25 mouse cellular contexts compared by ENCODE assay signal in genomic region chr15:78165292-78165691, GRCm38 (mm10). TPM values are rescaled to one million over a fixed set of nuclear protein-coding genes. Genes with fewer than 3 reads are reported as not detected.
A peak's percentile ranks its signal among the peaks of the same experiment; 100 is the strongest.
DNase-seq lines count a peak whose midpoint lies in the region; ATAC-seq and TF ChIP-seq lines count a peak whose summit lies in the region.
"Had no signal": no experiment of that assay in that cellular context is flagged by ENCODE, and none has a peak within 500 bp of the region (broad histone marks: within the 10 kb centered on the region; RNA-seq: fewer than 3 reads in every experiment).

No protein-coding gene starts in this region.

- peaks cover 41% of the 10 kb centered on the region for H3K36me3 ChIP-seq in hindbrain, embryonic 13.5 days
- peaks cover 86% of the 10 kb centered on the region for H3K36me3 ChIP-seq in hindbrain, embryonic 10.5 days
- peaks cover 53 to 80% of the 10 kb centered on the region in 2 experiments for H3K36me3 ChIP-seq in CH12.LX (replicated peaks in 1 of 2; ENCODE audit: control insufficient read depth in 1 of 2, insufficient read depth in 1 of 2, low read length in 1 of 2)

- no peak for TF ChIP-seq CTCF in CH12.LX (conservative IDR thresholded peaks at IDR 0.05 in 1 of 2, IDR thresholded peaks at IDR 0.05 in 1 of 2; ENCODE audit: low read depth in 2 of 2, low read length in 2 of 2)

- no peak for DNase-seq in hindbrain, embryonic 10.5 days (ENCODE audit: low spot score)
- DNase-seq in A20 (ENCODE audit: low read depth, low spot score): peak; percentile 83
- DNase-seq in CH12.LX (ENCODE audit: extremely low read depth): peak; percentile 71
- DNase-seq in spleen, adult 18-20 months: peak; percentile 38 to 66
- no peak for DNase-seq in urinary bladder, postnatal 36 days (ENCODE audit: low spot score in 2 of 2)
- no peak for DNase-seq in ovary, postnatal 36 days (ENCODE audit: low spot score)
- DNase-seq: adrenal gland, postnatal 36 days; cerebellum, adult 2 months; cerebellum, postnatal 10 days; gastrocnemius, postnatal 10 days; heart, adult 2 months had no signal

- no peak for ATAC-seq in hindbrain, embryonic 13.5 days (ENCODE audit: low FRiP score)
- ATAC-seq in inflammation-experienced regulatory T-cells, adult 6 months: no peak
- ATAC-seq: activated CD4-positive, CD25-positive, alpha-beta regulatory T cell, adult 4 months; CD4-positive, CD25-positive, alpha-beta regulatory T cell, adult 4 months; forebrain, embryonic 15.5 days; hindbrain, embryonic 16.5 days; Patski had no signal

- no peak for TF ChIP-seq POLR2A in CH12.LX (IDR thresholded peaks at IDR 0.05; ENCODE audit: low read depth, low read length)

- in situ Hi-C loops in CH12.LX (cut with MboI; ENCODE audit: low pct_ligation_motif_present, low pct_unique_long_range_greater_than_20kb, low sequenced_read_pairs): loop anchor here (25.0 kb wide), 1 partner anchor 428 kb away; the partner anchor contains the start of gene Apol9b

- peak overlapping the region; percentile 64; the same call in 1 of the 2 replicates for H3K27ac ChIP-seq in hindbrain, embryonic 13.5 days
- no peak overlapping the region for H3K27ac ChIP-seq in hindbrain, embryonic 10.5 days
- no peak overlapping the region for H3K27ac ChIP-seq in CH12.LX (ENCODE audit: insufficient read depth, low read depth)
- H3K27ac ChIP-seq: forebrain, embryonic 15.5 days; heart, adult 2 months had no signal

- no peaks in the 10 kb centered on the region for H3K79me2 ChIP-seq in CH12.LX (replicated peaks; ENCODE audit: control insufficient read depth, extremely low read depth, insufficient read depth, poor library complexity, severe bottlenecking)

- no peak overlapping the region for H3K4me3 ChIP-seq in hindbrain, embryonic 13.5 days
- no peak overlapping the region for H3K4me3 ChIP-seq in hindbrain, embryonic 10.5 days
- H3K4me3 ChIP-seq in CH12.LX (replicated peaks in 1 of 3; ENCODE audit: low read depth in 2 of 3, low read length in 2 of 3, poor library complexity in 1 of 3): no peak overlapping the region
- H3K4me3 ChIP-seq: forebrain, embryonic 15.5 days; heart, adult 2 months; heart, embryonic 12.5 days had no signal

- dilution Hi-C loops in CH12.LX (cut with MboI; ENCODE audit: extremely low pct_ligation_motif_present, extremely low pct_unique_long_range_greater_than_20kb, low sequenced_read_pairs): no loop called here

- no peaks in the 10 kb centered on the region for H3K9me3 ChIP-seq in hindbrain, embryonic 13.5 days
- H3K9me3 ChIP-seq in hindbrain, embryonic 10.5 days: no peaks in the 10 kb centered on the region
- no peaks in the 10 kb centered on the region for H3K9me3 ChIP-seq in CH12.LX (replicated peaks; ENCODE audit: low read length)
- H3K9me3 ChIP-seq: forebrain, embryonic 15.5 days; heart, embryonic 12.5 days had no signal

- peaks cover 38% of the 10 kb centered on the region for H3K4me1 ChIP-seq in hindbrain, embryonic 13.5 days (replicated peaks)
- no peaks in the 10 kb centered on the region for H3K4me1 ChIP-seq in hindbrain, embryonic 10.5 days (replicated peaks)
- H3K4me1 ChIP-seq in CH12.LX (ENCODE audit: control insufficient read depth in 1 of 2, insufficient read depth in 2 of 2): peaks cover 21 to 85% of the 10 kb centered on the region in 2 experiments
- H3K4me1 ChIP-seq: forebrain, embryonic 15.5 days; heart, embryonic 12.5 days had no signal

- no peak overlapping the region for H3K9ac ChIP-seq in hindbrain, embryonic 13.5 days
- no peak overlapping the region for H3K9ac ChIP-seq in CH12.LX (ENCODE audit: insufficient read depth, low read depth)
- H3K9ac ChIP-seq: forebrain, embryonic 15.5 days; heart, embryonic 12.5 days had no signal

- 89% methylated on average over 4 of the region's 4 CpGs for WGBS in hindbrain, embryonic 13.5 days
- WGBS in hindbrain, embryonic 10.5 days: 84% methylated on average over 4 of the region's 4 CpGs

- peak; percentile 57 for TF ChIP-seq EP300 in CH12.LX (IDR thresholded peaks at IDR 0.05; ENCODE audit: low read length)

- H3K4me2 ChIP-seq in hindbrain, embryonic 13.5 days: no peak overlapping the region
- H3K4me2 ChIP-seq in CH12.LX (ENCODE audit: insufficient read depth, low read depth, poor library complexity, severe bottlenecking): no peak overlapping the region
- H3K4me2 ChIP-seq: forebrain, embryonic 15.5 days; heart, embryonic 12.5 days had no signal

- H3K27me3 ChIP-seq in hindbrain, embryonic 13.5 days: no peaks in the 10 kb centered on the region
- no peaks in the 10 kb centered on the region for H3K27me3 ChIP-seq in hindbrain, embryonic 10.5 days (ENCODE audit: insufficient read depth, poor library complexity, severe bottlenecking)
- H3K27me3 ChIP-seq in CH12.LX (replicated peaks): no peaks in the 10 kb centered on the region
- H3K27me3 ChIP-seq: forebrain, embryonic 15.5 days; heart, embryonic 12.5 days; Patski had no signal

- TF ChIP-seq RAD21 in CH12.LX (IDR thresholded peaks at IDR 0.05; ENCODE audit: low read depth, low read length): no peak

TF ChIP-seq in CH12.LX, 34 proteins besides CTCF, POLR2A, EP300 and RAD21:
- no peak for TF ChIP-seq PAX5 (IDR thresholded peaks at IDR 0.05; ENCODE audit: low read length)
- TF ChIP-seq BHLHE40 (IDR thresholded peaks at IDR 0.05; ENCODE audit: low read depth, low read length): peak; percentile 6; the same call in 1 of the 2 replicates
- peak; percentile 62 for TF ChIP-seq TCF12 (IDR thresholded peaks at IDR 0.05; ENCODE audit: low read depth, low read length)

RNA-seq across cellular contexts. Expression of gene Ift27, which starts 8.6 kb away (rescaled TPM):
- polyA plus RNA-seq in hindbrain, embryonic 13.5 days (2015; fragmentation: Nextera tagmentation; extraction: Ambion mirVana): 106 and 111 TPM in 2 replicates
- polyA plus RNA-seq in hindbrain, embryonic 10.5 days (2016; fragmentation: Nextera tagmentation; extraction: Ambion mirVana): 156 and 171 TPM in 2 replicates
- total RNA-seq in CH12.LX (2012; rRNA removed) (72.1 and 84.9 TPM in 2 replicates), CH12.LX (2014; rRNA removed) (67.1 and 84.1 TPM in 2 replicates)
- polyA plus RNA-seq in CH12.LX (2012; ENCODE audit: insufficient read length, low read depth): 82.1 and 87.2 TPM in 2 replicates
- polyA plus RNA-seq in inflammation-experienced regulatory T-cells, adult 6 months (2017; shearing (Covaris generic)): 10 to 100 TPM; 60.2 to 65.9 (median 62.0) TPM

RNA-seq across cellular contexts. Expression of gene Pvalb, which starts 40.9 kb away (rescaled TPM):
- polyA plus RNA-seq in hindbrain, embryonic 13.5 days (2015; fragmentation: Nextera tagmentation; extraction: Ambion mirVana): 6.7 and 13.6 TPM in 2 replicates
- polyA plus RNA-seq in hindbrain, embryonic 10.5 days (2016; fragmentation: Nextera tagmentation; extraction: Ambion mirVana): 0.39 and 0.52 TPM in 2 replicates
- 11.8 and 12.8 TPM in 2 replicates for total RNA-seq in CH12.LX (2012; rRNA removed)
- 10.0 and 11.4 TPM in 2 replicates for total RNA-seq in CH12.LX (2014; rRNA removed)
- 16.4 and 21.0 TPM in 2 replicates for polyA plus RNA-seq in CH12.LX (2012; ENCODE audit: insufficient read length, low read depth)
- polyA plus RNA-seq in inflammation-experienced regulatory T-cells, adult 6 months (2017; shearing (Covaris generic)): not detected
- total RNA-seq: adrenal gland, postnatal 36 days; MEL had no signal
- polyA plus RNA-seq: activated CD4-positive, CD25-positive, alpha-beta regulatory T cell, adult 4 months; CD4-positive, CD25-positive, alpha-beta regulatory T cell, adult 4 months; embryonic facial prominence, embryonic 11.5 days; forebrain, embryonic 11.5 days; forebrain, embryonic 15.5 days; intestine, embryonic 14.5 days; Patski had no signal

RNA-seq across cellular contexts. Expression of gene Cacng2, which starts 45.5 kb away (rescaled TPM):
- polyA plus RNA-seq in hindbrain, embryonic 13.5 days (2015; fragmentation: Nextera tagmentation; extraction: Ambion mirVana): 10.5 and 10.7 TPM in 2 replicates
- polyA plus RNA-seq in hindbrain, embryonic 10.5 days (2016; fragmentation: Nextera tagmentation; extraction: Ambion mirVana): 0.24 and 0.92 TPM in 2 replicates
- total RNA-seq in CH12.LX (2012; rRNA removed) (not detected in 2 replicates), CH12.LX (2014; rRNA removed) (not detected in 2 replicates)
- polyA plus RNA-seq in CH12.LX (2012; ENCODE audit: insufficient read length, low read depth): not detected in 2 replicates
- polyA plus RNA-seq in inflammation-experienced regulatory T-cells, adult 6 months (2017; shearing (Covaris generic)): not detected
- total RNA-seq: heart, adult 2 months; heart, postnatal 25 days; MEL had no signal
- polyA plus RNA-seq: CD4-positive, CD25-positive, alpha-beta regulatory T cell, adult 4 months; heart, adult 2 months; heart, embryonic 12.5 days; heart, embryonic 16.5 days; Patski had no signal

Comparison
In these comparisons a context has a peak if more than half of its experiments do, and no peak if none do; other contexts are left out.
1. DNase-seq: peak in A20 (single experiment), CH12.LX (single experiment) and spleen, adult 18-20 months (2 of 2); none in hindbrain, embryonic 10.5 days (single experiment), urinary bladder, postnatal 36 days (0 of 2) and ovary, postnatal 36 days (single experiment).